Mouse (Mus musculus) neural tube, postnatal 0 days (tissue): ENCODE data around the gene Slc35f4. TPM values are rescaled to one million over a fixed set of nuclear protein-coding genes. Genes with fewer than 3 reads are reported as not detected.

ENCODE experiments used
- microRNA-seq: library from miRNA; unstranded; fragments of <30 nt; microRNA quantifications from one replicate; pipeline ENCODE4, GENCODE M21; 2016
- polyA plus RNA-seq: library from polyadenylated mRNA; unstranded; fragments of >200 nt; fragmentation: Nextera tagmentation; extraction: Ambion mirVana; gene quantifications from 2 replicates; pipeline ENCODE4 v1.2.1, GENCODE M21; 2015

Slc35f4 gene
- polyA plus RNA-seq: 34.0 and 35.1 TPM in 2 replicates

DNA sequence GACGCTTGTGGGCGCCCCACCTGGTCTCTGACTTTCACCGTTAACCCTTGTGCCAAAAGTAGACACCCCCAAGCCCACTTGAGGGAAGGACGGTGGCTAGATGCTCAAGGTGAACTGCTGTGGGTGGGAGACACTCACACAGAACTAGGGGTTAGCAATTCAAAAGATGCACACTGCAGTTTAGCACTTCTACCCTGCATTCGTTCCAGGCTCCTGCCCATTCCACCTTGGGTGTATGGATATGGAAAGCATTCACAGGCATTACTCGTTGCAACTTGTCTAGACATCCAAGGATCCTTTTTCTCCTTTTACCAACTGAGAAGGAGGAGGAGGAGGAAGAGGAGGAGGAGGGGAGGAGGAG, at the start of gene Slc35f4:
Gene Slc35f4 (minus strand): TSS at position 116 of the 361 bp plus-strand sequence.

Small RNAs within 50 kb of the gene (microRNA-seq; reads per million reads assigned to microRNA genes)
- not detected for gene Gm22949
